Mouse (Mus musculus) kidney, adult 2 months (tissue): ENCODE measurements around the gene Fhit. TPM values are rescaled to one million over a fixed set of nuclear protein-coding genes. Genes with fewer than 3 reads are reported as not detected.

Source experiments
- DNase-seq: peaks from one replicate; pipeline ENCODE4 v3.0.0; 2021
- H3K27ac ChIP-seq: fragments of 200-500 bp; 2 replicates; pipeline ENCODE4 v1.5.1; 2012; ENCODE audit warnings: low read depth, low read length, control low read depth, inconsistent platforms; ENCODE audit not compliant: insufficient read depth
- H3K27me3 ChIP-seq: fragments of 200-500 bp; replicated peaks from 2 replicates; pipeline ENCODE4 v1.6.1; 2012; ENCODE audit warnings: mild to moderate bottlenecking, moderate library complexity, low read length, inconsistent platforms; ENCODE audit not compliant: control insufficient read depth, insufficient read depth
- H3K36me3 ChIP-seq: fragments of 200-500 bp; 2 replicates; pipeline ENCODE4 v1.6.1; 2012; ENCODE audit warnings: mild to moderate bottlenecking, moderate library complexity, low read length, inconsistent platforms; ENCODE audit not compliant: control insufficient read depth, insufficient read depth
- H3K4me1 ChIP-seq: fragments of 200-500 bp; 2 replicates; pipeline ENCODE4 v1.6.1; 2011; ENCODE audit warnings: low read length; ENCODE audit not compliant: control insufficient read depth, insufficient read depth
- H3K4me3 ChIP-seq: fragments of 200-500 bp; 2 replicates; pipeline ENCODE4 v1.5.1; 2011; ENCODE audit warnings: mild to moderate bottlenecking, low read depth, low read length, control low read depth; ENCODE audit not compliant: insufficient read depth
- CTCF ChIP-seq: fragments of 200-500 bp; conservative IDR thresholded peaks from 2 replicates; pipeline ENCODE4 v1.5.1; 2011; ENCODE audit warnings: low read depth, mild to moderate bottlenecking, control low read depth, low read length, moderate library complexity, mixed read lengths; ENCODE audit not compliant: insufficient read depth, insufficient read length
- POLR2A ChIP-seq: fragments of 200-500 bp; IDR thresholded peaks from one replicate; pipeline ENCODE4 v1.6.1; 2011; ENCODE audit warnings: low read depth, low read length, control low read depth
- WGBS: fragments of 180-500 bp; shearing (Covaris S2); methylation state at CpG from one replicate; pipeline ENCODE4 v1.1.7; 2018; 5-methylcytosine and 5-hydroxymethylcytosine counted together
- polyA plus RNA-seq: library from polyadenylated mRNA; depleted of rRNA; stranded (reverse); fragments of >200 nt; gene quantifications from 2 replicates; pipeline ENCODE4 v1.2.3, GENCODE M21; 2012

Gene Fhit
- polyA plus RNA-seq, 1 experiment, result 21.3 TPM

DNA sequence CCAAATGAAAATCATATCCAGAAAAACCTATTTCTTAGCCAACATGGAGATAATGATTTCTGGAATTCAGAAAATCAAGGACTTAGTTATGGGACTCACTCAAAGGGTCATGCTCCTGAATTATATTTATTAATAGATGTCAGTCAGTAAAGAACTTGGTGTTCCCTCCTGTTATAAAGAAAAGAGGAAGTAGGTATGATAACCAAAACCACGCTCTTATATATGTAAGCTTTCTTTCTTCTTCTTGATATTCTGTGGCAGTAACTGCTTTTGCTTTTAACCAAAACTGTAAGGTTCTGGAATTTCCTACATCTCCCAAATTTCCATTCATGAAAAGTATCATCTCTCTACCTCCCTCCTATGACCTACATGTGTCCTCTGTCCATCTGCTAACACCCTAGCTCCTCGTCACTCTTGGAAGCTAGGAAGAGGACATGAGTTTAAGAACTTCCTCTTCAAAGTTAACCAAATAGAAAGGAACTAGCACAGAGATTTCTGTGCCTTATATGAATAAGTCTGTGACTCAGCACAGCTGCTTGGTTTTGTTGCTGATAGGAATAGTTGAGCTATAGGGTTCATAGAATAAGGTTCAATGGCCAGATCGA, 731.3 kb downstream of the Fhit start:
- no peak overlapping the region for H3K4me3 ChIP-seq
- WGBS, result 82% methylated on average over 3 of the region's 3 CpGs
- DNase-seq, result peak; percentile 20
- no peaks in the 10 kb centered on the region for H3K27me3 ChIP-seq
- TF ChIP-seq CTCF (no peak), POLR2A (no peak)
- no peaks in the 10 kb centered on the region for H3K36me3 ChIP-seq
- H3K27ac ChIP-seq, result no peak overlapping the region
- no peaks in the 10 kb centered on the region for H3K4me1 ChIP-seq

DNA sequence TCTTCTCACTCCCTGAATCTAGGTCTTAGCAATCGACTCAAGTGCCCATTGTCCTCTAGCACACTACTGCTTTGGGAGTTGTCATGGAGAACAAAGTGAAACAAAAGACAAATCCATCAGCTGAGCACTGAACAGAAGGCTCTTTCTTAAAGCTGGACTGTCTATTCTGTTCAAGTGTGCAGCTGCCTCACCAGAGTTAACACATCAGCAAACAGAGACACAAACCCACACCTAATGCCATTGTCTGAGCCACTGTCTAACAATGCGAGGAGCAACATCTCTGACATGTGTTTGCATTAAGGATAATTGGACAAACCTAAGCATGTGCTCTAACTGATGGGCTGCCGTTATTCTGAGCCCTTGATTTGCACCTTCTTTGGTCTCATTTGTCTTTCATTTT, 738.3 kb downstream of the Fhit start:
- TF ChIP-seq POLR2A (no peak), CTCF (no peak)
- WGBS, result 92% methylated on average over 3 of the region's 3 CpGs

DNA sequence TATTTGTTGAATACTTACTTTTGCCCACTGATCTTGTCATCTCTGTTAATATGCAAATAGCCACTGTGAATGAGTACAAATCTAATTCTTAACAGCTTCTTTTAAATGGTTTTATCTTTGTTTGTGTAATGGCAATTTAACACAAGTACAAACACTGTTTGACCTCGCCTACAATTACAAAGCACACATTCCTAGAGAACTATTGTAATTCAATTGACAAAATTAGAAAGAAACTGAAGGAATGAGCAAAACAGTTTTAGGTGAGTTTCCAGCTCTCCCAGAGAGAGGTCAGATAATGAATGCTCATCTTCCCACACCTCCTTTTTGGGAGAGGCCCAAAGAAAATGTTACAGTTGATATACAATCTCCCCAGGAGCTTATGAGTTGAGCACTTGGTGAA, 739.6 kb downstream of the Fhit start:
- no peaks in the 10 kb centered on the region for H3K36me3 ChIP-seq
- no peak overlapping the region for H3K4me3 ChIP-seq
- TF ChIP-seq CTCF (no peak), POLR2A (no peak)
- DNase-seq, result no peak
- 85% methylated on average over 1 of the region's 1 CpGs for WGBS
- H3K4me1 ChIP-seq, result no peaks in the 10 kb centered on the region; the same call in 1 of the 2 replicates
- no peaks in the 10 kb centered on the region for H3K27me3 ChIP-seq
- H3K27ac ChIP-seq, result no peak overlapping the region

More for the DNA sequence above, 738.3 kb downstream of the Fhit start:
- Histone ChIP-seq H3K4me3 (no peak overlapping the region), H3K27ac (no peak overlapping the region), H3K4me1 (no peaks in the 10 kb centered on the region; the same call in 1 of the 2 replicates), H3K36me3 (no peaks in the 10 kb centered on the region), H3K27me3 (no peaks in the 10 kb centered on the region)
- no peak for DNase-seq

DNA sequence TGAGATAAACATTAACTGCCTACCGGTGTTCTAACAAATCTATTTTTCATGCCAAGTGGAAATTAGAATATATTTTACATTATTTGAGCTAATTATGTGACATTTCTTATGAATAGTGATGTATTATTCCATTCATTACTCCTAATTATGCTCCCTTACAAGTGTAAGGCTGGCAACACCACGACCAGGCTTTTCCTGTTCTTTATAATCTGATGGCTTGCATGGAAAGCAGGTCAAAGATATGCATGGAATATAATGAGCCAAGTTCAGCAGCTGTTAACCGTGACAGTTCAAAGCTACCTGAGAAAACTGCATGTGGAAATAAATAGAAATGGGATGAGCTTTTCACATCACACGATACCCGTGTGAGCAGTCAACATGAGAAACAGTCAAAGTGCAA, 746.8 kb downstream of the Fhit start:
- TF ChIP-seq POLR2A (no peak), CTCF (no peak)
- no peaks in the 10 kb centered on the region; the same call in 1 of the 2 replicates for H3K27me3 ChIP-seq
- H3K27ac ChIP-seq, result no peak overlapping the region
- H3K4me3 ChIP-seq, result no peak overlapping the region
- no peaks in the 10 kb centered on the region for H3K36me3 ChIP-seq
- 64% methylated on average over 5 of the region's 5 CpGs for WGBS
- no peaks in the 10 kb centered on the region for H3K4me1 ChIP-seq
- no peak for DNase-seq

DNA sequence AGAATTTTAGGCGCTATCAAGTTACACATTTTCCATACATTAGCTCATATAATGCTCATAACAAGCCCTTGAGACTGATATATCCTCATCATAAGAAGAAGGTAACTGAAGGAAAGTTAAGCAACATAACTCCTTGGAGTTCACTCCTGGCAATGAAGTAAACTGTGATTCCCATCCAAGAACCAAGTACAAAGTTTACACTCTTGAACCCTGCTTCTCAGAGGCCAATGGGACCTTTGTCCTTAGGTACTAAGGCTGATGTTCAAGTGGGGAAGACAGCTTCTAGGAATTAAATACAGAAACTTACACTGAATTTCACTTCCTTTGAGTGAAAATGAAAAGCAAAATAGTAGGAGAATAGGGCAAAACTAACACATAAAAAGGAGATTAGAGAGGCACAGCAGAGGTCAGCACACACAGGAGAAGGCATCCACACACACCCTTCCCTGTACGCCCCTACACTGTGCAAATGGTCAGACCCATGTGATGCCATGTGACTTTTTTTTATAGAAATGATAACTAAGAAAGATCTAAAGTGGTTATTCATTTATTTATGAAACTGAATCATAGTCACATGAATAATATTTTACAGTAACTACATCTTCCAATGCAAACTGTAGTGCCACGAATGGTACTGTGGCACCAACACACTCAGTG, 752.4 kb downstream of the Fhit start:
- no peak overlapping the region for H3K4me3 ChIP-seq
- peak; percentile 87 for DNase-seq
- H3K27me3 ChIP-seq, result no peaks in the 10 kb centered on the region
- 84% methylated on average over 3 of the region's 3 CpGs for WGBS
- TF ChIP-seq CTCF, result no peak
- TF ChIP-seq POLR2A, result no peak
- H3K27ac ChIP-seq, result peak overlapping the region; percentile 9; the same call in 1 of the 2 replicates
- H3K4me1 ChIP-seq, result peaks cover 5% of the 10 kb centered on the region; the same call in 1 of the 2 replicates
- H3K36me3 ChIP-seq, result no peaks in the 10 kb centered on the region

DNA sequence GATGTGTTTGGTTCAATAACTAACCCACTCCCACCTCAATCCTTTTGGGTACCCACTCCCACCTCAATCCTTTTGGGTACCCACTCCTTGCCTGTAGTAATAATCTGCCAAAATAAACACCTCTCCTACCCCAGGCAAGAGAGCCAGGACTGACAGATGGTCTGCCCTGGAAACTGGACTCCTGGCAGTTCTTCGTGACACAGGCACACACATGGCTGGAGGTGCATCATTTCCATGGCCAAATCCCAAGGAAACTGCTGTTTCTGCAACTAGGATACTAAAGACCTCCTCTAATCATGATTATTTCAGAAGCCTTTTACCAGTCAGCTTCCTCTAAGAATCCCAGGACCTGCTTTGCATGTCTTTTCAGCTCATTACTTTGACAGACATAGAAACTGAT, 756.5 kb downstream of the Fhit start:
- no peak overlapping the region for H3K4me3 ChIP-seq
- 89% methylated on average over 1 of the region's 1 CpGs for WGBS
- peaks cover 5% of the 10 kb centered on the region; the same call in 1 of the 2 replicates for H3K4me1 ChIP-seq
- H3K36me3 ChIP-seq, result no peaks in the 10 kb centered on the region
- H3K27ac ChIP-seq, result no peak overlapping the region
- H3K27me3 ChIP-seq, result no peaks in the 10 kb centered on the region
- DNase-seq, result no peak
- TF ChIP-seq CTCF, result no peak
- no peak for TF ChIP-seq POLR2A

DNA sequence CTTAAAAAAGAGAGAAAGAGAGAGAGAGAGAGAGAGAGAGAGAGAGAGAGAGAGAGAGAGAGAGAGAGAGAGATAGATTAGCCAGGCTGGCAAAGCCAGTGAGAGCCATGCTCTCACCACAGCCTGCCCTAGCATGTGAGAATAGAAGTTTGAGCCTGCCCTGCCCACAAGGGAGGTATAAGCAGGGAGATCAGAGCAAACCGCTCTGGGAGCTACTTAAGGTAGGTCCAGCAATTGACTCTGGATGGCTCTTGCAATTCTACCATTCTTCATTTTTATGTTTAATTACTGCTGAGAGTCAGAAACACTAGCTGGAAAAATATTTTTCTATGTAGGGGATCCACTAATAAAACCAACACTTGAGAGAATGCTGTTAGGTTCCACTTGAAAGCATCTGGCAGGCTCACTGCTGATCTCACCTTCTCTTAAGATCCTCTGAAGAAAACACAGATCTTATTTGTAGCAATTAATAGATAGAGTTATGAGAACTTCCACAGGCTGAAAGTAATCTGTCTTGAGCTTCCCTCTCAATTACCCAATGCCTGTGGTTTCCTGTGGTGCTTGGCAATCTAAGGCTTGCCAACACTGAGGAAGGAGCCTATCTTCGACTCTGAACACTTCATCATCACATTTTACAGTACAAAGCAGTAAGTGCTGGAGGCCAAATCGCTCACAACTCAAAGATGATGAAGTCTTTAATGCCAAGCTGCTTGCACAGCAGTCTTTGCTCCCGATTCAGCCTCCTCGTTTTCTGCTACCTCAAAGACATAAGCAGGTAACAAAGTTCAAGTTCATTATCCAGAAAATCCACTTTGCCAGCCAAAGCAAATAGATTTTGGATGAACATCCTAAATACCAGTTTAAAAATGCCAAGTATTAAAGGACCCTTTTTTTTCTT, 793.8 kb downstream of the Fhit start:
- DNase-seq, result peak; percentile 28
- no peak overlapping the region for H3K27ac ChIP-seq
- no peak for TF ChIP-seq CTCF
- TF ChIP-seq POLR2A, result no peak
- 40% methylated on average over 5 of the region's 5 CpGs for WGBS
- 0 out of 2 replicates have a peak, but pooled peaks cover 2% of the 10 kb centered on the region for H3K4me1 ChIP-seq
- no peaks in the 10 kb centered on the region for H3K27me3 ChIP-seq
- no peaks in the 10 kb centered on the region for H3K36me3 ChIP-seq
- no peak overlapping the region for H3K4me3 ChIP-seq
